Mouse (Mus musculus) liver, embryonic 11.5 days (tissue): Measurements from ENCODE around the gene Mthfd1. TPM values are rescaled to one million over a fixed set of nuclear protein-coding genes. Genes with fewer than 3 reads are reported as not detected.
"Not testable (repeated sequence)": the region's sequence is repeated elsewhere in the genome, so short reads cannot be mapped to it uniquely, and the experiment has no call there.

Experiments used
- ATAC-seq: fragments of 200-750 bp; cut with Nextera tagmentation; replicated peaks from 2 replicates; pipeline ENCODE4 v1.8.0; 2017; ENCODE audit warnings: moderate number of reproducible peaks, mild to moderate bottlenecking, moderate TSS enrichment, moderate library complexity; ENCODE audit not compliant: low FRiP score
- DNase-seq: peaks from one replicate; pipeline ENCODE4 v3.0.0-alpha.2; 2017; ENCODE audit warnings: low spot score
- H3K27ac ChIP-seq: fragments of 300-500 bp; sonication (generic); 2 replicates; pipeline ENCODE4 v1.5.1; 2014; ENCODE audit warnings: mild to moderate bottlenecking, low read depth, low read length, control low read depth
- H3K27me3 ChIP-seq: fragments of 300-500 bp; sonication (generic); replicated peaks from 2 replicates; pipeline ENCODE4 v1.6.1; 2014; ENCODE audit warnings: low read length, mixed read lengths; ENCODE audit not compliant: control insufficient read depth, insufficient read depth
- H3K36me3 ChIP-seq: fragments of 300-500 bp; sonication (generic); 2 replicates; pipeline ENCODE4 v1.6.1; 2014; ENCODE audit warnings: mild to moderate bottlenecking, low read length, moderate library complexity, mixed read lengths; ENCODE audit not compliant: control insufficient read depth, insufficient read depth
- H3K4me1 ChIP-seq: fragments of 300-500 bp; sonication (generic); replicated peaks from 2 replicates; pipeline ENCODE4 v1.6.1; 2014; ENCODE audit warnings: low read length, mixed read lengths; ENCODE audit not compliant: control insufficient read depth, insufficient read depth
- H3K4me2 ChIP-seq: fragments of 300-500 bp; sonication (generic); 2 replicates; pipeline ENCODE4 v1.6.1; 2014; ENCODE audit warnings: mild to moderate bottlenecking, control low read depth, moderate library complexity
- H3K4me3 ChIP-seq: fragments of 300-500 bp; sonication (generic); 2 replicates; pipeline ENCODE4 v1.5.1; 2014; ENCODE audit warnings: low read depth, low read length, control low read depth
- H3K9ac ChIP-seq: fragments of 300-500 bp; sonication (generic); 2 replicates; pipeline ENCODE4 v1.6.1; 2014; ENCODE audit warnings: low read depth, low read length, control low read depth
- H3K9me3 ChIP-seq: fragments of 300-500 bp; sonication (generic); 2 replicates; pipeline ENCODE4 v1.6.1; 2016; ENCODE audit warnings: low read length, inconsistent platforms, mixed read lengths; ENCODE audit not compliant: control insufficient read depth
- WGBS: fragments of 180-500 bp; shearing (Covaris S2); extraction: QIAGEN DNeasy Blood & Tissue Kit; methylation state at CpG from one replicate; pipeline ENCODE4 v1.1.7; 2014; 5-methylcytosine and 5-hydroxymethylcytosine counted together
- polyA plus RNA-seq: library from polyadenylated mRNA; unstranded; fragments of >200 nt; fragmentation: Nextera tagmentation; extraction: Ambion mirVana; gene quantifications from 2 replicates; pipeline ENCODE4 v1.2.1, GENCODE M21; 2014

Gene Mthfd1
- 178 and 218 TPM in 2 replicates for polyA plus RNA-seq

- DNase-seq (peak; percentile 90), ATAC-seq (peak; percentile 99)
- Histone ChIP-seq H3K9me3 (no peaks in the 10 kb centered on the region), H3K36me3 (no peaks in the 10 kb centered on the region), H3K27ac (peak within 1 kb of the TSS; percentile 84), H3K4me2 (peak within 1 kb of the TSS; percentile 96), H3K27me3 (no peaks in the 10 kb centered on the region), H3K4me3 (peak within 1 kb of the TSS; percentile 86), H3K4me1 (0 out of 2 replicates have a peak, but pooled peaks cover 2% of the 10 kb centered on the region), H3K9ac (peak within 1 kb of the TSS; percentile 86)
- WGBS = 2% methylated on average over 43 of the region's 43 CpGs
Measured at GRCm38 (mm10) chr12:76254725-76255498, at the start of gene Mthfd1. Gene Mthfd1 (plus strand): TSS chr12:76255298.

GRCm38 (mm10) chr12:76209429-76209974, 45.6 kb upstream of the Mthfd1 start:
- ATAC-seq (no peak), DNase-seq (no peak)
- WGBS = 89% methylated on average over 5 of the region's 5 CpGs
- Histone ChIP-seq H3K4me2 (no peak overlapping the region), H3K27ac (no peak overlapping the region), H3K9me3 (no peaks in the 10 kb centered on the region), H3K4me1 (no peaks in the 10 kb centered on the region), H3K4me3 (no peak overlapping the region), H3K27me3 (no peaks in the 10 kb centered on the region), H3K9ac (no peak overlapping the region), H3K36me3 (no peaks in the 10 kb centered on the region)

- Histone ChIP-seq H3K9ac (no peak overlapping the region), H3K4me2 (no peak overlapping the region), H3K4me3 (no peak overlapping the region), H3K27me3 (no peaks in the 10 kb centered on the region), H3K36me3 (no peaks in the 10 kb centered on the region), H3K9me3 (no peaks in the 10 kb centered on the region), H3K4me1 (no peaks in the 10 kb centered on the region), H3K27ac (no peak overlapping the region)
- 31% methylated on average over 5 of the region's 5 CpGs for WGBS
- ATAC-seq = no peak
- no peak for DNase-seq
Measured at GRCm38 (mm10) chr12:76215121-76215520, 40.0 kb upstream of the Mthfd1 start.

GRCm38 (mm10) chr12:76216716-76217115, 38.4 kb upstream of the Mthfd1 start:
- 64% methylated on average over 11 of the region's 11 CpGs for WGBS
- Histone ChIP-seq H3K36me3 (no peaks in the 10 kb centered on the region), H3K9ac (no peak overlapping the region), H3K9me3 (no peaks in the 10 kb centered on the region), H3K27ac (no peak overlapping the region), H3K4me1 (no peaks in the 10 kb centered on the region), H3K27me3 (no peaks in the 10 kb centered on the region), H3K4me2 (no peak overlapping the region), H3K4me3 (no peak overlapping the region)
- ATAC-seq (no peak), DNase-seq (no peak)

GRCm38 (mm10) chr12:76222104-76222503, 33.0 kb upstream of the Mthfd1 start:
- not testable (repeated sequence) for H3K36me3 ChIP-seq, H3K4me2 ChIP-seq, H3K27ac ChIP-seq, H3K27me3 ChIP-seq, H3K4me3 ChIP-seq, DNase-seq, H3K9me3 ChIP-seq, H3K4me1 ChIP-seq, ATAC-seq, H3K9ac ChIP-seq
- 56% methylated on average over 1 of the region's 8 CpGs for WGBS

- no peaks in the 10 kb centered on the region for H3K4me1 ChIP-seq
- ATAC-seq = no peak
- no peak overlapping the region for H3K4me2 ChIP-seq
- H3K4me3 ChIP-seq = no peak overlapping the region
- H3K9me3 ChIP-seq = no peaks in the 10 kb centered on the region
- no peak overlapping the region for H3K27ac ChIP-seq
- 84% methylated on average over 6 of the region's 6 CpGs for WGBS
- no peak for DNase-seq
- no peaks in the 10 kb centered on the region for H3K36me3 ChIP-seq
- H3K27me3 ChIP-seq = no peaks in the 10 kb centered on the region
- no peak overlapping the region for H3K9ac ChIP-seq
Measured at GRCm38 (mm10) chr12:76230644-76231043, 24.5 kb upstream of the Mthfd1 start.

GRCm38 (mm10) chr12:76235253-76235652, 19.8 kb upstream of the Mthfd1 start:
- WGBS = 82% methylated on average over 6 of the region's 6 CpGs
- H3K4me2 ChIP-seq = no peak overlapping the region
- no peaks in the 10 kb centered on the region for H3K9me3 ChIP-seq
- DNase-seq (no peak), ATAC-seq (no peak)
- no peak overlapping the region for H3K27ac ChIP-seq
- H3K27me3 ChIP-seq = no peaks in the 10 kb centered on the region
- H3K36me3 ChIP-seq = no peaks in the 10 kb centered on the region
- H3K9ac ChIP-seq = no peak overlapping the region
- no peak overlapping the region for H3K4me3 ChIP-seq
- H3K4me1 ChIP-seq = peaks cover 12% of the 10 kb centered on the region

GRCm38 (mm10) chr12:76239145-76239838, 15.8 kb upstream of the Mthfd1 start:
- no peak overlapping the region for H3K4me3 ChIP-seq
- no peaks in the 10 kb centered on the region for H3K36me3 ChIP-seq
- ATAC-seq (0 out of 2 replicates have a peak, but pooled peaks have one; percentile 30), DNase-seq (no peak)
- H3K4me1 ChIP-seq = peaks cover 17% of the 10 kb centered on the region
- no peaks in the 10 kb centered on the region for H3K27me3 ChIP-seq
- H3K9ac ChIP-seq = no peak overlapping the region
- peak overlapping the region; percentile 30 for H3K4me2 ChIP-seq
- H3K9me3 ChIP-seq = no peaks in the 10 kb centered on the region
- H3K27ac ChIP-seq = peak overlapping the region; percentile 41; the same call in 1 of the 2 replicates
- 47% methylated on average over 10 of the region's 10 CpGs for WGBS
